Mouse (Mus musculus): Measurements from ENCODE around the gene Ghr. TPM values are rescaled to one million over a fixed set of nuclear protein-coding genes. Genes with fewer than 3 reads are reported as not detected.

The Ghr gene
- polyA plus RNA-seq, 1 experiment from 2014 or later: 73.1 TPM

DNA sequence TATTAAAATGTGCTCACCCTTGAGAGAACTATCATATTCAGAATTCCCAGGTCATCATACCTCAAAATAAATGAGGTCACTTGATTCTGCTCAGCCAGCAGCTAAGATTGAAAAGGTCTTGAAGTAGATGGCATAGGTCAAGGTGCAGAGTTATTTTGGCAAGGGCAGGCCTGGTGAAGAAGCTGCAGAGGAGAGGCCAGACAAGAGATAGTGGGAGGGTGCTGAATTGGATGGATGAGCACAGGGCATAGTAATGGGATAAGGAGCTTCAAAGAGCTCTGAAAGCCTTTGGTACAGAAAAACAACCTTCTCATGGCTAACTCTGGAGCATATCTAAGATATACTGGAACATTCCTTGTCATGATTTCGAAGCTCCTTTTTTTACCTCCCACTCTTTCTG lies 150.5 kb downstream of the Ghr start:
- Histone ChIP-seq H3K9ac (ENCODE audit: low read length) (no peak overlapping the region), H3K4me3 (ENCODE audit: control insufficient read depth in 1 of 2, insufficient read depth in 1 of 2, low read depth in 1 of 2, low read length in 2 of 2) (no peak overlapping the region), H3K27ac (replicated peaks in 1 of 2; ENCODE audit: control insufficient read depth in 1 of 2, insufficient read depth in 1 of 2, low read depth in 2 of 2, low read length in 2 of 2) (peak overlapping the region; percentile 75 to 87), H3K4me2 (ENCODE audit: low read length) (no peak overlapping the region), H3K9me3 (ENCODE audit: control insufficient read depth, low read length) (no peaks in the 10 kb centered on the region), H3K36me3 (ENCODE audit: control insufficient read depth, insufficient read depth, low read length) (no peaks in the 10 kb centered on the region), H3K4me1 (ENCODE audit: control insufficient read depth in 2 of 2, insufficient read depth in 2 of 2, low read length in 2 of 2) (peaks cover 22 to 78% of the 10 kb centered on the region in 2 experiments), H3K27me3 (ENCODE audit: control insufficient read depth, insufficient read depth, low read length) (no peaks in the 10 kb centered on the region)
- WGBS: 46% methylated on average over 1 of the region's 1 CpGs
- ATAC-seq (ENCODE audit: insufficient number of reproducible peaks, insufficient read depth, low FRiP score, low read depth): no peak

DNA sequence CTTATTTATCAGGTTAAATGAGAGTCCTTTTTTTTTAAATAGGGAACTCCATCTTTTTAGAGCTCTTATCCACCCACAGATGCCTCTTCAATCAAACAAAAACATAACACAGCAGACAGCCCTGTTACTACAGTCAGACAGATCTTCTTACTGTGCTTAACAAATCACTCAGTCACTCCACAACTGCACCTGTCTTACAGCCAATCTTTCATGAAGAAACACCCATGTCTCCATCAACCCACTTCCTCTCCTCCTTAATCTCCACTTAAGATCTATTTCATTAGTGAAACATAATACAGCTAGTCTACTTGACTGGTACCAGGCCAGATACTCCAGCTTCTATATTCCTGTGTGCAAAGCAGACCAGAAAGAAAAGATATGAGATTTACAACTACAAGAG lies 153.9 kb downstream of the Ghr start:
- Histone ChIP-seq H3K4me1 (ENCODE audit: control insufficient read depth in 2 of 2, insufficient read depth in 2 of 2, low read length in 2 of 2) (peaks cover 15 to 59% of the 10 kb centered on the region in 2 experiments), H3K9me3 (ENCODE audit: control insufficient read depth, low read length) (no peaks in the 10 kb centered on the region), H3K27me3 (ENCODE audit: control insufficient read depth, insufficient read depth, low read length) (no peaks in the 10 kb centered on the region), H3K4me2 (ENCODE audit: low read length) (no peak overlapping the region), H3K9ac (ENCODE audit: low read length) (no peak overlapping the region), H3K27ac (replicated peaks in 1 of 2; ENCODE audit: control insufficient read depth in 1 of 2, insufficient read depth in 1 of 2, low read depth in 2 of 2, low read length in 2 of 2) (no peak overlapping the region), H3K4me3 (ENCODE audit: control insufficient read depth in 1 of 2, insufficient read depth in 1 of 2, low read depth in 1 of 2, low read length in 2 of 2) (no peak overlapping the region), H3K36me3 (ENCODE audit: control insufficient read depth, insufficient read depth, low read length) (no peaks in the 10 kb centered on the region)
- no peak for ATAC-seq (ENCODE audit: insufficient number of reproducible peaks, insufficient read depth, low FRiP score, low read depth)

DNA sequence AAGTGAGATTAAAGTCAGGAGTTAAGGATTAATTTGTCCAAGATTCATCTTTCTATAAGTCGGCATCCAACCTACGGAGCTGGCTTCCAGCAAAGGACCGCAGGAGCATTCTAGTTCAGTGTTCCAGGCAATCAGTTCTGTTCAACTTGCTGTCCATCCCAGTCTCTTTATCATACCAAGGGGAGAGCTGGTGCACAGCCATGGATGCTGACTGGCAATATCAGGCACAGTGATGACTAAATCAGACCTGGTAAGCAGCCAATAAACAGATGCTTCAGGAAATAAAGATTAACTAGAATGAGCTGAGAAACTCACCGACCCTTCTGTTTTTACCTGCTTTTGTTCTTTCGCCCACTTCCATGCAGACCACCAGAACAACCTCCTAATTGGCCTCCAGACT lies 154.3 kb downstream of the Ghr start:
- H3K4me1 ChIP-seq (ENCODE audit: control insufficient read depth in 2 of 2, insufficient read depth in 2 of 2, low read length in 2 of 2): peaks cover 13 to 55% of the 10 kb centered on the region in 2 experiments
- no peak overlapping the region for H3K27ac ChIP-seq (replicated peaks in 1 of 2; ENCODE audit: control insufficient read depth in 1 of 2, insufficient read depth in 1 of 2, low read depth in 2 of 2, low read length in 2 of 2)
- ATAC-seq (ENCODE audit: insufficient number of reproducible peaks, insufficient read depth, low FRiP score, low read depth): no peak
- H3K27me3 ChIP-seq (ENCODE audit: control insufficient read depth, insufficient read depth, low read length): no peaks in the 10 kb centered on the region
- no peak overlapping the region for H3K9ac ChIP-seq (ENCODE audit: low read length)
- WGBS: 83% methylated on average over 5 of the region's 5 CpGs
- no peak overlapping the region for H3K4me2 ChIP-seq (ENCODE audit: low read length)
- no peaks in the 10 kb centered on the region for H3K36me3 ChIP-seq (ENCODE audit: control insufficient read depth, insufficient read depth, low read length)
- H3K4me3 ChIP-seq (ENCODE audit: control insufficient read depth in 1 of 2, insufficient read depth in 1 of 2, low read depth in 1 of 2, low read length in 2 of 2): no peak overlapping the region
- H3K9me3 ChIP-seq (ENCODE audit: control insufficient read depth, low read length): no peaks in the 10 kb centered on the region

DNA sequence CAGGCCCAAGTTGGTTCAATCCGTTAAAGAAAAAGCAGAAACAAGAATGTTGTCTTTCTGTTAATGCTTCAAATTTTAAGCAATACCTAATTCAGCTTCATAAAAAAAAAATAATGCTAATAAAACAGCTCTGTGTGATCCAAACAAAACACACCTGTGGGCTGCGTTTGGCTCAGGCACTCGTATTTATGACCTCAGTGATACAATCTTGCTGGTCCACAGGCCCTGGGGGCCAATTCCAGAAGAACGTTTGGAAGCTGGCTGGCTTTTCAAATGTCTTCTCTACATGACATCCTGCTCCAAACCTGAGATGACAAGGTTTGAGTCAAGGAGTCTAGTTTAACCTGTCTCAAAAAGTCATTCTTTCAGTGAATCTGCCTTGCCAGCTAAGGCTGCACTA lies 156.9 kb downstream of the Ghr start:
- Histone ChIP-seq H3K27ac (replicated peaks in 1 of 2; ENCODE audit: control insufficient read depth in 1 of 2, insufficient read depth in 1 of 2, low read depth in 2 of 2, low read length in 2 of 2) (no peak overlapping the region), H3K27me3 (ENCODE audit: control insufficient read depth, insufficient read depth, low read length) (no peaks in the 10 kb centered on the region), H3K9ac (ENCODE audit: low read length) (no peak overlapping the region), H3K4me2 (ENCODE audit: low read length) (no peak overlapping the region), H3K4me3 (ENCODE audit: control insufficient read depth in 1 of 2, insufficient read depth in 1 of 2, low read depth in 1 of 2, low read length in 2 of 2) (no peak overlapping the region), H3K4me1 (ENCODE audit: control insufficient read depth in 2 of 2, insufficient read depth in 2 of 2, low read length in 2 of 2) (peaks cover 10 to 46% of the 10 kb centered on the region in 2 experiments), H3K36me3 (ENCODE audit: control insufficient read depth, insufficient read depth, low read length) (no peaks in the 10 kb centered on the region), H3K9me3 (ENCODE audit: control insufficient read depth, low read length) (no peaks in the 10 kb centered on the region)
- WGBS: 55% methylated on average over 4 of the region's 4 CpGs
- no peak for ATAC-seq (ENCODE audit: insufficient number of reproducible peaks, insufficient read depth, low FRiP score, low read depth)

DNA sequence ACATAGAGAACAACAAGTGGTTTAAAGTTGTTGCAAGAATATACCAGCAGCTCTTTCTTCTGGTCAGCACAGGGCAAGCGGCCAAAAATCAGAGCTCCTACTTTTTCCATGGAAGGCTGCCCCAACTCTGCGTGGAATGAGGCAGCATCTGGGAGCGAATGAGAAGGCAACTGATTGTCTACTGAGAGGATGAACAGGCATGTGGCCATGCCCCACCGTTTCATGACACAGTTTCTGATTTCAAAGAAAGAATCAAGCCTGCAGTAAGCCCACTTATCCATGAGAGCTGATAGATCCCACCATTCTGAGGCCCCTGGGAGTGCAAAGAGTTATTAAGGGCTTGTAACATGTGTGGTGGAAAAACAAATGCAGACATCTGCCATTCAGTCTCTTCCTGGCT lies 160.1 kb downstream of the Ghr start:
- no peaks in the 10 kb centered on the region for H3K27me3 ChIP-seq (ENCODE audit: control insufficient read depth, insufficient read depth, low read length)
- no peaks in the 10 kb centered on the region for H3K9me3 ChIP-seq (ENCODE audit: control insufficient read depth, low read length)
- peaks cover 4 to 28% of the 10 kb centered on the region in 2 experiments; a peak in 3 of 4 replicates for H3K4me1 ChIP-seq (ENCODE audit: control insufficient read depth in 2 of 2, insufficient read depth in 2 of 2, low read length in 2 of 2)
- H3K4me3 ChIP-seq (ENCODE audit: control insufficient read depth in 1 of 2, insufficient read depth in 1 of 2, low read depth in 1 of 2, low read length in 2 of 2): no peak overlapping the region
- WGBS: 20% methylated on average over 4 of the region's 4 CpGs
- H3K36me3 ChIP-seq (ENCODE audit: control insufficient read depth, insufficient read depth, low read length): no peaks in the 10 kb centered on the region
- no peak for ATAC-seq (ENCODE audit: insufficient number of reproducible peaks, insufficient read depth, low FRiP score, low read depth)
- H3K27ac ChIP-seq (replicated peaks in 1 of 2; ENCODE audit: control insufficient read depth in 1 of 2, insufficient read depth in 1 of 2, low read depth in 2 of 2, low read length in 2 of 2): peak overlapping the region; percentile 36 to 68
- peak overlapping the region; percentile 25 for H3K4me2 ChIP-seq (ENCODE audit: low read length)
- no peak overlapping the region for H3K9ac ChIP-seq (ENCODE audit: low read length)

DNA sequence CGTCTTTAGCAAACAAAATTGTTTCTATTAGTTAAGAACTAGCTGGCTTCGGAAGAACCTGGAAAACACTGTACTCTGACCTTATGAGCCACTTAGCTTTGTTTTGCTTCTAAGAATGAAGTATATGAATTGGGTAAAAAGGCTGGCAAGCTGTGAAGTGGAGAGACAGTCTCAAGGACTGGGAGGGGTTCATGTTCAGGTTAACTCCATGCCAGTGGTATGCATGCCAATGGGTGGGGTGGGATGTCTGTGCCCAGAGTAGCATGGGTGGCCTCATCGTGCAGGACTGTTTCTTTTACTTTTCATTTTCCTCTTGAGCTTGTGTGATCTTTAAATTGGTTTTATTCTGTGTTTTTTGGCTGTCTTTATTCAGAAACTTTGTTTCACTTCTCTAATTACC lies 165.6 kb downstream of the Ghr start:
- Histone ChIP-seq H3K9ac (ENCODE audit: low read length) (no peak overlapping the region), H3K36me3 (ENCODE audit: control insufficient read depth, insufficient read depth, low read length) (no peaks in the 10 kb centered on the region), H3K27me3 (ENCODE audit: control insufficient read depth, insufficient read depth, low read length) (no peaks in the 10 kb centered on the region), H3K27ac (replicated peaks in 1 of 2; ENCODE audit: control insufficient read depth in 1 of 2, insufficient read depth in 1 of 2, low read depth in 2 of 2, low read length in 2 of 2) (no peak overlapping the region), H3K4me1 (ENCODE audit: control insufficient read depth in 2 of 2, insufficient read depth in 2 of 2, low read length in 2 of 2) (no peaks in the 10 kb centered on the region), H3K4me2 (ENCODE audit: low read length) (no peak overlapping the region), H3K9me3 (ENCODE audit: control insufficient read depth, low read length) (no peaks in the 10 kb centered on the region), H3K4me3 (ENCODE audit: control insufficient read depth in 1 of 2, insufficient read depth in 1 of 2, low read depth in 1 of 2, low read length in 2 of 2) (no peak overlapping the region)
- 87% methylated on average over 3 of the region's 3 CpGs for whole genome bisulfite sequencing
- no peak for ATAC-seq (ENCODE audit: insufficient number of reproducible peaks, insufficient read depth, low FRiP score, low read depth)

DNA sequence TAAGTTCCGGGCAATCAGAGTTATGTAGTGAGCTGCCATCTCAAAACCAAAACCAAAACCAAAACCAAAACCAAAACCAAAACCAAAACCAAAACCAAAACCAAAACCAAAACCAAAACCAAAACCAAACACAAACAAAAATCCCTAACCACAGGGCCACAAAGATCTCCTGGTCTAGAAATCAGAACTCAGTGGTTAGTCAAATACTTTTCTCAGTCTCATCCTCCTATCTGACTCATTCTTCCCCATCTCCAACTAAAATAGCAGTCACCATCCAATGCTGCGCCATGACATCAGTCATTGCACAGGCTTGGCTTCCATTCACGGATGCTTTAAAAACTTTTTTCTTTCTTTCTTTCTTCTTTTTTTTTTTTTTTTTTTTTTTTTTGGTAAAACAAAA lies 170.2 kb downstream of the Ghr start:
- no peaks in the 10 kb centered on the region for H3K27me3 ChIP-seq (ENCODE audit: control insufficient read depth, insufficient read depth, low read length)
- no peaks in the 10 kb centered on the region for H3K36me3 ChIP-seq (ENCODE audit: control insufficient read depth, insufficient read depth, low read length)
- WGBS: 87% methylated on average over 3 of the region's 3 CpGs
- H3K4me2 ChIP-seq (ENCODE audit: low read length): no peak overlapping the region
- no peak overlapping the region for H3K27ac ChIP-seq (replicated peaks in 1 of 2; ENCODE audit: control insufficient read depth in 1 of 2, insufficient read depth in 1 of 2, low read depth in 2 of 2, low read length in 2 of 2)
- H3K9me3 ChIP-seq (ENCODE audit: control insufficient read depth, low read length): no peaks in the 10 kb centered on the region
- ATAC-seq (ENCODE audit: insufficient number of reproducible peaks, insufficient read depth, low FRiP score, low read depth): no peak
- no peaks in the 10 kb centered on the region for H3K4me1 ChIP-seq (ENCODE audit: control insufficient read depth in 2 of 2, insufficient read depth in 2 of 2, low read length in 2 of 2)
- H3K4me3 ChIP-seq (ENCODE audit: control insufficient read depth in 1 of 2, insufficient read depth in 1 of 2, low read depth in 1 of 2, low read length in 2 of 2): no peak overlapping the region
- H3K9ac ChIP-seq (ENCODE audit: low read length): no peak overlapping the region

DNA sequence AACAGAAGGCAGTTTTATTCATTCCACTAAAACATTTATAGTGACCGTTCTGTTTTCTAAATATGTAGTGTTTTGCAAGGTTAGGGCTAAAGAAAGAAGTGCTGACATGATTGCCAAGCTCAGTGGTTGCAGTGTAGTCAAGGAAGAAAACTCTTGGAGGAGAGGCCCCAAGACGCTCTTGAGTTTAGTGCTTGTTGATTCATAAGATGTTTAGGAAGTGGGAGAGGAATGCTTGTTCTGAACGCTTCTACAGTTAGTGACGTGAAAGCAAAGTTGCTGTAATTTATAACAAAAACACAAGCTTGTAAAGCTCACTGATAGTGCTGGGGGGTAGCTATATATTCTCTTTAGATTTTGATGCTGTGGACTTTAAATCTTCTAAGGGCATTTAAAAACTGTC lies 174.8 kb downstream of the Ghr start:
- WGBS: 70% methylated on average over 4 of the region's 4 CpGs
- Histone ChIP-seq H3K4me3 (ENCODE audit: control insufficient read depth in 1 of 2, insufficient read depth in 1 of 2, low read depth in 1 of 2, low read length in 2 of 2) (no peak overlapping the region), H3K4me1 (ENCODE audit: control insufficient read depth in 2 of 2, insufficient read depth in 2 of 2, low read length in 2 of 2) (no peaks in the 10 kb centered on the region), H3K27me3 (ENCODE audit: control insufficient read depth, insufficient read depth, low read length) (no peaks in the 10 kb centered on the region), H3K4me2 (ENCODE audit: low read length) (no peak overlapping the region), H3K36me3 (ENCODE audit: control insufficient read depth, insufficient read depth, low read length) (no peaks in the 10 kb centered on the region), H3K9me3 (ENCODE audit: control insufficient read depth, low read length) (no peaks in the 10 kb centered on the region), H3K9ac (ENCODE audit: low read length) (no peak overlapping the region), H3K27ac (replicated peaks in 1 of 2; ENCODE audit: control insufficient read depth in 1 of 2, insufficient read depth in 1 of 2, low read depth in 2 of 2, low read length in 2 of 2) (no peak overlapping the region)
- ATAC-seq (ENCODE audit: insufficient number of reproducible peaks, insufficient read depth, low FRiP score, low read depth): no peak

Data from heart, embryonic 14.5 days (tissue).